Mouse (Mus musculus) yolk sac, embryonic 10.5 days (tissue): Measurements from ENCODE around the gene Cd200r2.
"Not testable (repeated sequence)": the region's sequence is repeated elsewhere in the genome, so short reads cannot be mapped to it uniquely, and the experiment has no call there.

ENCODE experiments used
- DNase-seq: peaks from one replicate; pipeline ENCODE4 v3.0.0-alpha.2; 2017; ENCODE audit warnings: low spot score

Cd200r2 gene

GRCm38 (mm10) chr16:44866797-44867196, at the start of gene Cd200r2:
Cd200r2 (plus strand) TSS chr16:44867097.
- no peak for DNase-seq

GRCm38 (mm10) chr16:44818010-44818409, 48.9 kb upstream of the Cd200r2 start:
- DNase-seq, result no peak

DNA sequence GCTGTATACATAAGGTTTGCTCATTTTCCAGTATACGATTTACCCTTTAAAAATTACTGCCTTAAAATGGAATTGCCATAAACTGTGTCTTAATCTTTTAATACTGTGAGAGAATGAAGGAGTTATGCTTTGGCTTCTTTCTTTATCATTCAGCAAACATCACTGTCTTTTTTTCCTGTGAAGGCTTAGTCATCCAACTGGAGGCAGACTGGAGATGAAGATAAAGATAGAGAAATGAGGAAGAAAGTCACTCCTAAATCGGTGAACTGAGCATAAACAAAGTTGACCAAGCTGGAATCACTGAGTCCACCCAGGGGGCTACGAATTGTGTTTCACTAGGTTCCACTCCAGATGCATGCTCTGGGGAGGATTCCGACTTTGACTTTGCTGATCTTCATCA, 46.4 kb upstream of the Cd200r2 start:
- DNase-seq, result no peak

GRCm38 (mm10) chr16:44832286-44832685, 34.6 kb upstream of the Cd200r2 start:
- no peak for DNase-seq

GRCm38 (mm10) chr16:44833189-44833588, 33.7 kb upstream of the Cd200r2 start:
- not testable (repeated sequence) for DNase-seq

GRCm38 (mm10) chr16:44875178-44875577, 8.3 kb downstream of the Cd200r2 start:
- DNase-seq, result no peak

DNA sequence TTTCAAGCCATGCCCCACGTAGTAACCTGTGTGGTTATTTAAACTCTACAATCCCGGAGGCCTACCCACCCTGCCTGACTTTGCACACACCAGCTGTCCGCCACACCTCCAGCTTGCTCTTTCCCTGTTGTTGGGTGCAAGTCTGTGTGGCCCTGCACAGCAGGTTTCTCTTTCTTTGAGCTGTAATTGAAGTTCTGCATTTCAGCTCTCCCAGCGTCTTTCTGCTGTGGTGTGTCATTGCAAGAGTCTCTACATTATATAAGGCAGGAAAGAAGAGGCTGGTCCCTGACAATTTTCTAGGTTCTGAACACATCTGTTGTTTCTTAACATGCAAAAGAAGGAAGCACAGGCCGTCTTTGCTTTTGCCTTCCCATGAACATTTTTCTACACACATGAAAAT, 9.7 kb downstream of the Cd200r2 start:
- no peak for DNase-seq

DNA sequence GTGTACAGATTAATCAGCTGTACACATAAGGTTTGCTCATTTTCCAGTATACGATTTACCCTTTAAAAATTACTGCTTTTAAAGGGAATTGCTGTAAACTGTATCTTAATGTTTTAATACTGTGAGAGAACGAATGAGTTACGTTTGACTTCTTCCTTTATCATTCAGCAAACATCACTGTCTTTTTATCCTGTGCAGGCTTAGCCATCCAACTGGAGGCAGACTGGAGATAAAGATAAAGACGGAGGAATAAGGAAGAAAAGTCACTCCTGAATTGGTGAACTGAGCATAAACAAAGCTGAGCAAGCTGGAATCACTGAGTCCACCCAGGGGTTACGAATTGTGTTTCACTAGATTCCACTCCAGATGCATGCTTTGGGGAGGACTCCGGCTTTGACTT, 10.7 kb downstream of the Cd200r2 start:
- no peak for DNase-seq

GRCm38 (mm10) chr16:44890814-44891213, 23.9 kb downstream of the Cd200r2 start:
- no peak for DNase-seq

DNA sequence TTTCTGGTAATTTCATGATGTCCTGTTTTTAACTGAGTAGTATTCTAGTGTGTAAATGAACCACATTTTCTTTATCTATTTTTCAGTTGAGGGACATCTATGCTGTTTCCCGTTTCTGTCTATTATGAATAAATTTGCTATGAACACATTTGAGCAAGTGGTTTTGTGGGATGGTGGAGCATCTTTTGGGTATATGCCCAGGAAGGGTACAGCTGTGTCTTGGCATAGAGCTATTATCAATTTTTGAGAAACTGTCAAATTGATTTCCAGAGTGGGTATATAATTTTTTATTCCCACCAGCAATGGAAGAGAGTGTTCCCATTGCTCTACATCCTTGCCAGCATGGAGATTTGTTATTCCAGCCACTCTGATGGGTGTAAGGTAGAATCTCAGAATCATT, 65.1 kb downstream of the Cd200r2 start:
- no peak for DNase-seq

DNA sequence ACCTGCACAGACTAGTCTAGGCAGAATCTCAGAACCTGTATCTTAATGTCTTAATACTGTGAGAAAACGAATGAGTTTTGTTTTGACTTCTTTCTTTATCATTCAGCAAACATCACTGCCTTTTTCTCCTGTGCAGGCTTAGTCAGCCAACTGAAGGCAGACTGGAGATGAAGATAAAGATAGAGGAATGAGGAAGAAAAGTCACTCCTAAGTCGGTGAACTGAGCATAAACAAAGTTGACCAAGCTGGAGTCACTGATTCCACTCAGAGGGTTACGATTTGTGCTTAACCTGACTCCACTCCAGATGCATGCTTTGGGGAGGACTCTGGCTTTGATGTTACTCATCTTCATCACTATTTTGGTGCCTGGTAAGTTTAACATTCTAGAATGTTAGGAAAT, 76.6 kb downstream of the Cd200r2 start, which contains the start of gene Cd200r3:
Cd200r3 (plus strand) TSS at position 211 of the 400 bp plus-strand sequence.
- DNase-seq, result no peak

- DNase-seq, result no peak
Observed at GRCm38 (mm10) chr16:44951360-44952114, 84.6 kb downstream of the Cd200r2 start.

DNA sequence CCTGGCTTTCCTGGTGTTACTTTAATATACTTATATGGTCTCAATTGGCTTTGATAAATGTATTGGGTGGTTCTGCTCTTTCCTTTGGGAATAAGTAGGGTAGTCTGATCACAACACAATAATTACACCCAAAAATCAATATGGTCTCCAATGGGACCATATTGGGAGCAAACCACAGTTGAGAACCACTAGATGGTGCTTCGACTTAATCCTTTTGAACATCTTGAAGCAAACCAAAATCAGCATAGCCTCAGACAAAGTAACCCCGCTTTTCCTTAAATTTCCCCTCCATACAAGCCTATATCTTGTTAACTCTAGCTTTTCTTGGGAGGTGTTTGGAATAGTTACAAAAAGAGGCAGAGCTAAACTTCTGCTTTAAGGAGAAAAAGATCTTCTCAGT, 95.4 kb downstream of the Cd200r2 start:
- no peak for DNase-seq

GRCm38 (mm10) chr16:44962777-44963176, 95.9 kb downstream of the Cd200r2 start:
- DNase-seq, result no peak

GRCm38 (mm10) chr16:44964526-44965374, 97.9 kb downstream of the Cd200r2 start:
- DNase-seq, result no peak

- no peak for DNase-seq
Observed at GRCm38 (mm10) chr16:44965428-44965827, 98.5 kb downstream of the Cd200r2 start.
